Mouse (Mus musculus) neutrophil, adult 5-6 weeks (primary cell): ENCODE data around the gene Atn1. TPM values are rescaled to one million over a fixed set of nuclear protein-coding genes. Genes with fewer than 3 reads are reported as not detected.

Experiments used
- ATAC-seq: fragments of 151-379, 151-347 bp; 2 replicates; pipeline ENCODE4 v1.8.0; 2017; ENCODE audit warnings: mild to moderate bottlenecking, moderate TSS enrichment; ENCODE audit not compliant: insufficient number of reproducible peaks, poor library complexity, low FRiP score, severe bottlenecking; ENCODE audit errors: extremely low read depth
- total RNA-seq: library from RNA; stranded (forward); fragments of 200-1000 nt; gene quantifications from 2 replicates; pipeline ENCODE4 v1.2.3, GENCODE M21; 2017

The Atn1 gene
- total RNA-seq, 1 experiment from 2014 or later: 11.6 TPM

DNA sequence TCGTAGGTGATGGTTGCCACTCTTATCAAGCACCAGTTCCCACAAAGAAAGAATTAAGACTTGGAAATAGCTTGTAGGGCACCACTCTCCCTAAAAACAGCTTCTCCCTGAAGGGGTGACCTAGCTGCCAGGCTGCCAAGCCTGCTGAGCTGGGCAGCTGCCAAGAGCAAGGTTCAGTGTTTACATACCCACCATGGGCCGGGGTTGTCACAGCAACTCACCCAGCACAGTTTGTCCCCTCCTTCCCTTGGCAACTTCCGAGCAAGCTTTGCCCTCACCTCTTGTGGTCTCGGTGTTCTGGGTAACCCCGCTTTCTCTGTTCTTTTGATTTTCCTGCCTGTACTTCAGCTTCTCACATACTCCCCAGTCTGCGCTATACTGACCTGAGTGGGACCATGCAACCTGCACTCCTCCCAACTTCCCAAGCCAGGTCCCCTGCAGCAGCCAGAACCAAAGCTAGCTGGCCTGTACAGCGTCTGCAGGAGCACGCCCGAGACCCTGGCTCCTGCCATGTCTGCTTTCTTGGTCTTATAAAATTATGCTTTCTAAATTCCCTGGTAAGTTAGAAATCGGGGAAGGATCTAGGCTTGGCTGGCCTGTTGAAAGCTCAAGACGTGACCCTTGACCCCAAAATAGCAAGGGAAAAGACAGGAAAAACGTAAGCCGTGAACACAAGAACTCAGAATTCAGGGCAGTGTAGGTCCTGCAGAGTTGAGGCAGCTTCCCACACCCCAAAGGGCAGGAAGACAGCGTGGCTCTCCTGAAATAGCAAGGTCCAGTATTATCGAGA lies 62.0 kb downstream of the Atn1 start:
- peak; percentile 55; the same call in 1 of the 2 replicates for ATAC-seq

DNA sequence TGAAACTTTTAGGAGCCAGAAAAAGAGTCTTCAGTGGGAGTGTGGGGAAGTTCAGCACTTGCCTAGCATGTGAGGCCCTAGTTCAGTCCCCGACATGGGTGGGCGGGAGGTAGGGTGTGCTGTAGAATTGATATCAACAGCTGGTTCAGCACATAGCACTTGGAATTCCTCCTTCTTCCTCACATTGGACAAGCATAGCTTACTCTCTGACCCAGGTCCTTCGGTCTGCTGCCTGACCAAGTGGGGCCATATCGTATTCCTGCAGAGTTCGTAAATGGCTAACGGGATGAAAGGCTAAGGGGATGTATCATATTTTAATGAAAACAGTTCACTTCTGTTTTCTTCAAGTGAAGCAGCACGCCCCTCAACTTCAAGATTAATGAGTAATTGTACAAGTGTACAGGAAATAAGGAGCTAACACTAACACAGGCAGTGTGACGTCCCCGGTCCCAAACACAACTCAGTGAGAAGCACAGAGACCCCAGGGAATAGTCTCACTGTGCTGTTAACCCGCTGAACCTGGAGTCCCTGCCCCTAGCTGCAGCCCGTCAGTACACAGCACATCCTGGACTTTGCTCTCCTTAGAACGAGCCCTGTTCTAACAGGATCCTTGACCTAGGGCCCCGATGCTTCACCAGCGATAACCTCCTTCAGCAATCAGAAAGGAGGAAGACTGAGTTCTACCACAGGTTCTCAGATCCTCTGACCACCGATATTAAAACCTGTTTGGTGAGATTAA lies 62.9 kb downstream of the Atn1 start:
- no peak for ATAC-seq

Other genes with a start within 250 kb of the Atn1 start
- 0.49 and 0.58 TPM in 2 replicates for gene C1ra, start 244.1 kb downstream of the Atn1 start, total RNA-seq
- not detected in 2 replicates for gene C1s1, start 214.2 kb downstream of the Atn1 start, total RNA-seq
- gene C1rb, start 186.2 kb downstream of the Atn1 start, total RNA-seq: not detected in 2 replicates
- not detected in 2 replicates for gene C1s2, start 120.4 kb downstream of the Atn1 start, total RNA-seq
- gene Lpcat3, start 93.5 kb downstream of the Atn1 start, total RNA-seq: 21.4 and 26.5 TPM in 2 replicates
- 89.3 and 107 TPM in 2 replicates for gene Emg1, start 44.3 kb downstream of the Atn1 start, total RNA-seq
- gene Phb2, start 44.2 kb downstream of the Atn1 start, total RNA-seq: 110 and 117 TPM in 2 replicates
- gene Ptpn6, start 17.8 kb downstream of the Atn1 start, total RNA-seq: 1,943 and 2,202 TPM in 2 replicates
- 161 and 171 TPM in 2 replicates for gene Grcc10, start 15.2 kb downstream of the Atn1 start, total RNA-seq
- 0.74 TPM in 1 of 2 replicates, not detected in the other for gene Gm45234, start 503 bp downstream of the Atn1 start, total RNA-seq
- gene Eno2, start 13.1 kb upstream of the Atn1 start, total RNA-seq: not detected in 2 replicates
- gene Lrrc23, start 23.2 kb upstream of the Atn1 start, total RNA-seq: 6.8 and 7.9 TPM in 2 replicates
- 10.5 and 10.9 TPM in 2 replicates for gene Spsb2, start 52.1 kb upstream of the Atn1 start, total RNA-seq
- 43.0 and 64.8 TPM in 2 replicates for gene Tpi1, start 57.8 kb upstream of the Atn1 start, total RNA-seq
- gene Usp5, start 73.0 kb upstream of the Atn1 start, total RNA-seq: 35.1 and 50.1 TPM in 2 replicates
- 1.4 and 3.0 TPM in 2 replicates for gene Cdca3, start 73.0 kb upstream of the Atn1 start, total RNA-seq
- 0.70 TPM in 1 of 2 replicates, not detected in the other for gene Gnb3, start 83.8 kb upstream of the Atn1 start, total RNA-seq
- gene P3h3, start 101.2 kb upstream of the Atn1 start, total RNA-seq: not detected in 2 replicates
- gene Gpr162, start 107.5 kb upstream of the Atn1 start, total RNA-seq: not detected in 2 replicates
- gene Cd4, start 131.7 kb upstream of the Atn1 start, total RNA-seq: 6.8 and 7.1 TPM in 2 replicates
- gene Lag3, start 155.2 kb upstream of the Atn1 start, total RNA-seq: 0.25 and 0.70 TPM in 2 replicates
- 94.0 and 109 TPM in 2 replicates for gene Ptms, start 163.6 kb upstream of the Atn1 start, total RNA-seq
- gene Mlf2, start 174.9 kb upstream of the Atn1 start, total RNA-seq: 56.3 and 57.7 TPM in 2 replicates
- 19.1 and 23.7 TPM in 2 replicates for gene Cops7a, start 209.0 kb upstream of the Atn1 start, total RNA-seq
- gene Pianp, start 240.2 kb upstream of the Atn1 start, total RNA-seq: not detected in 2 replicates